In genomic region chr16:35489793-35490192, GRCm38 (mm10) we compare ENCODE assay signal across 8 mouse cellular contexts. TPM values are rescaled to one million over a fixed set of nuclear protein-coding genes. Genes with fewer than 3 reads are reported as not detected.
DNase-seq lines count a peak whose midpoint lies in the region; ATAC-seq and TF ChIP-seq lines count a peak whose summit lies in the region.

No protein-coding gene starts in this region.

- no peak for TF ChIP-seq EP300 in liver, embryonic 14.5 days (IDR thresholded peaks at IDR 0.05; ENCODE audit: low read depth)

- no peaks in the 10 kb centered on the region for H3K36me3 ChIP-seq in forebrain, embryonic 15.5 days
- H3K36me3 ChIP-seq in liver, embryonic 14.5 days (replicated peaks; ENCODE audit: control insufficient read depth, insufficient read depth, low read depth) = no peaks in the 10 kb centered on the region
- no peaks in the 10 kb centered on the region for H3K36me3 ChIP-seq in stomach, embryonic 14.5 days (ENCODE audit: control insufficient read depth, insufficient read depth, low read length)

- H3K4me1 ChIP-seq in lung, adult 2 months (ENCODE audit: control insufficient read depth, insufficient read depth, low read length) = no peaks in the 10 kb centered on the region; the same call in 1 of the 2 replicates
- H3K4me1 ChIP-seq in forebrain, embryonic 15.5 days = peaks cover 24% of the 10 kb centered on the region
- H3K4me1 ChIP-seq in liver, embryonic 14.5 days (replicated peaks; ENCODE audit: control insufficient read depth in 2 of 2, insufficient read depth in 2 of 2, low read length in 1 of 2) = peaks cover 0 to 10% of the 10 kb centered on the region in 2 experiments; a peak in 2 of 4 replicates
- H3K4me1 ChIP-seq in stomach, embryonic 14.5 days (ENCODE audit: control insufficient read depth, insufficient read depth, low read length) = no peaks in the 10 kb centered on the region; the same call in 1 of the 2 replicates

- no peak for ATAC-seq in forebrain, embryonic 15.5 days (replicated peaks)
- ATAC-seq in liver, embryonic 14.5 days (ENCODE audit: insufficient read depth) = no peak
- peak; percentile 6; the same call in 1 of the 2 replicates for ATAC-seq in stomach, embryonic 14.5 days (ENCODE audit: insufficient number of reproducible peaks, insufficient read depth, low FRiP score, low read depth)

- 11% methylated on average over 10 of the region's 10 CpGs for WGBS in lung, adult 2 months
- WGBS in forebrain, embryonic 15.5 days = 12% methylated on average over 10 of the region's 10 CpGs
- WGBS in liver, embryonic 14.5 days (ENCODE audit: insufficient replicate concordance) = 8% methylated on average over 10 of the region's 10 CpGs
- WGBS in stomach, embryonic 14.5 days = 8% methylated on average over 10 of the region's 10 CpGs

- no peak overlapping the region for H3K27ac ChIP-seq in forebrain, embryonic 15.5 days (replicated peaks)
- H3K27ac ChIP-seq in liver, embryonic 14.5 days = no peak overlapping the region
- no peak overlapping the region for H3K27ac ChIP-seq in stomach, embryonic 14.5 days (ENCODE audit: low read length)

- peak overlapping the region; percentile 66 for H3K4me3 ChIP-seq in lung, adult 2 months (replicated peaks; ENCODE audit: extremely low read depth, low read depth, low read length)
- H3K4me3 ChIP-seq in forebrain, embryonic 15.5 days = peak overlapping the region; percentile 82
- H3K4me3 ChIP-seq in liver, embryonic 14.5 days (ENCODE audit: insufficient read depth in 1 of 2, low read depth in 2 of 2, low read length in 2 of 2) = peak overlapping the region; percentile 51 to 63
- peak overlapping the region; percentile 79 for H3K4me3 ChIP-seq in stomach, embryonic 14.5 days (ENCODE audit: low read depth, low read length)

- no peak for TF ChIP-seq CTCF in lung, adult 2 months (IDR thresholded peaks at IDR 0.05; ENCODE audit: insufficient read depth, low read length)
- TF ChIP-seq CTCF in liver, embryonic 14.5 days (IDR thresholded peaks at IDR 0.05; ENCODE audit: low read depth) = no peak

- no peaks in the 10 kb centered on the region for H3K9me3 ChIP-seq in forebrain, embryonic 15.5 days
- H3K9me3 ChIP-seq in liver, embryonic 14.5 days (ENCODE audit: control insufficient read depth, low read length) = no peaks in the 10 kb centered on the region
- no peaks in the 10 kb centered on the region for H3K9me3 ChIP-seq in stomach, embryonic 14.5 days (ENCODE audit: control insufficient read depth, low read depth, low read length)

- peak overlapping the region; percentile 61 for H3K9ac ChIP-seq in forebrain, embryonic 15.5 days (replicated peaks)
- H3K9ac ChIP-seq in liver, embryonic 14.5 days (replicated peaks) = no peak overlapping the region
- H3K9ac ChIP-seq in stomach, embryonic 14.5 days (replicated peaks; ENCODE audit: low read depth, low read length) = 0 out of 2 replicates have a peak overlapping the region, but pooled peaks have one; percentile 53

- DNase-seq in lung, adult 2 months = peak; percentile 17
- DNase-seq in lung, postnatal 10 days = no peak
- DNase-seq in liver, embryonic 14.5 days (ENCODE audit: low read depth in 3 of 3, low spot score in 3 of 3) = no peak
- DNase-seq in adrenal gland, postnatal 14 days = no peak
- DNase-seq in layer of hippocampus, adult 9-11 months = no peak
- DNase-seq in frontal cortex, postnatal 10 days (ENCODE audit: low spot score in 2 of 2) = no peak

- TF ChIP-seq POLR2A in lung, adult 2 months (IDR thresholded peaks at IDR 0.05; ENCODE audit: borderline replicate concordance, extremely low read depth, low read depth, low read length) = no peak

- no peaks in the 10 kb centered on the region for H3K27me3 ChIP-seq in forebrain, embryonic 15.5 days
- H3K27me3 ChIP-seq in liver, embryonic 14.5 days (ENCODE audit: control insufficient read depth, insufficient read depth, low read length) = peaks cover 6% of the 10 kb centered on the region
- H3K27me3 ChIP-seq in stomach, embryonic 14.5 days (ENCODE audit: control insufficient read depth, insufficient read depth, low read length) = no peaks in the 10 kb centered on the region

- H3K4me2 ChIP-seq in forebrain, embryonic 15.5 days (replicated peaks) = peak overlapping the region; percentile 96
- peak overlapping the region; percentile 64 for H3K4me2 ChIP-seq in liver, embryonic 14.5 days (ENCODE audit: low read depth)
- H3K4me2 ChIP-seq in stomach, embryonic 14.5 days (replicated peaks; ENCODE audit: low read depth, low read length) = peak overlapping the region; percentile 93

RNA-seq across cellular contexts. Expression of gene Pdia5, which starts 0.9 kb away (rescaled TPM):
- polyA plus RNA-seq in lung, adult 2 months (2012; rRNA removed) = 10.5 and 11.3 TPM in 2 replicates
- polyA plus RNA-seq in forebrain, embryonic 15.5 days (2015; fragmentation: Nextera tagmentation; extraction: Ambion mirVana) = 8.9 and 10.4 TPM in 2 replicates
- 23.2 and 32.9 TPM in 2 replicates for polyA plus RNA-seq in liver, embryonic 14.5 days (2012; rRNA removed)
- polyA plus RNA-seq in liver, embryonic 14.5 days (2014; fragmentation: Nextera tagmentation; extraction: Ambion mirVana) = 25.8 and 27.0 TPM in 2 replicates
- polyA plus RNA-seq in stomach, embryonic 14.5 days (2014; fragmentation: Nextera tagmentation; extraction: Ambion mirVana) = 20.4 and 23.5 TPM in 2 replicates
- total RNA-seq in adrenal gland, postnatal 14 days (2021) = 18.5 and 23.4 TPM in 2 replicates

RNA-seq across cellular contexts. Expression of gene Sema5b, which starts 51.2 kb away (rescaled TPM):
- 0.51 and 0.76 TPM in 2 replicates for polyA plus RNA-seq in lung, adult 2 months (2012; rRNA removed)
- polyA plus RNA-seq in forebrain, embryonic 15.5 days (2015; fragmentation: Nextera tagmentation; extraction: Ambion mirVana) = 31.5 and 34.0 TPM in 2 replicates
- polyA plus RNA-seq in liver, embryonic 14.5 days (2012; rRNA removed) = 0.13 and 0.40 TPM in 2 replicates
- polyA plus RNA-seq in liver, embryonic 14.5 days (2014; fragmentation: Nextera tagmentation; extraction: Ambion mirVana) = 0.03 and 0.29 TPM in 2 replicates
- 5.2 and 6.1 TPM in 2 replicates for polyA plus RNA-seq in stomach, embryonic 14.5 days (2014; fragmentation: Nextera tagmentation; extraction: Ambion mirVana)
- 3.9 and 4.3 TPM in 2 replicates for total RNA-seq in adrenal gland, postnatal 14 days (2021)
